Mouse (Mus musculus): ENCODE measurements around the gene Hsd17b7.
"Not testable (repeated sequence)": the region's sequence is repeated elsewhere in the genome, so short reads cannot be mapped to it uniquely, and the experiment has no call there.

Gene Hsd17b7

DNA sequence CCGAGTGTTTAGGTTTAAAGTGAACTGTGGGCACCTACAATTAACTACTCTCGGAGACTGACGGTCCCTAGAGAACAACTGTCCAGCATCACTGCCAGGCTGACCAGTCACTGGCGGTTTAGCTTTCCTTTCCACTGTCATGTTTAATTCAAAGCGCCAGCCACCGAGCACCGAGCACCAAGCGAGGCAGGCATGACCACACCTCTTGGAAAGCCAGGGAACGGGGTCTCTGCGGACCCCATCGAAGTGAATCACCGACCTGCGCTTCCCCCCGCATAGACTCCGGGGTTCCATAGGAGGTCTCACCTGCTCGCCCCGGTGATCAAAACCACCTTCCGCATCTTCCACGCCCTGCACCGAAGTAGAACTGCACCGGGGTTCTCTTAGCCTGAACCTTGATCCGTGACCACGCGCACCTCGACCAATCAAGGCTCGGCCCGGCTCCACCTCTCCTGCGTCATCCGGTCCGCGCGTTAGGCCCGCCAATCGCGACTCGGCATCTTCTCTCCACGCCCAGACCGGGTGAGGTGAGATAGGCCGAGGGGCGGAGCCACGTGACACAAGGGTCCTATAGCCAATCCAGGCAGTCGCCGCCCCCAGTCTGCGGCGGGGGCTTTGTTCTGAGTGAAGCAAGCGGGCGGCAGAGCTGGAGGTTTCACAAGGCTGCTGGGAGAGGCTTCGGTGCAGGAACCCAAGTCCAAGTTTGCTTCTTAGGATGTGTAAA, at the start of gene Hsd17b7:
Hsd17b7 (minus strand) TSS at position 450 of the 724 bp plus-strand sequence.
- DNase-seq, result peak; percentile 98

- no peak for DNase-seq
These were observed 45.7 kb upstream of the Hsd17b7 start for GRCm38 (mm10) chr1:170014784-170015183.

- DNase-seq, result peak; percentile 12
These were observed 41.9 kb upstream of the Hsd17b7 start for GRCm38 (mm10) chr1:170010716-170011505.

DNA sequence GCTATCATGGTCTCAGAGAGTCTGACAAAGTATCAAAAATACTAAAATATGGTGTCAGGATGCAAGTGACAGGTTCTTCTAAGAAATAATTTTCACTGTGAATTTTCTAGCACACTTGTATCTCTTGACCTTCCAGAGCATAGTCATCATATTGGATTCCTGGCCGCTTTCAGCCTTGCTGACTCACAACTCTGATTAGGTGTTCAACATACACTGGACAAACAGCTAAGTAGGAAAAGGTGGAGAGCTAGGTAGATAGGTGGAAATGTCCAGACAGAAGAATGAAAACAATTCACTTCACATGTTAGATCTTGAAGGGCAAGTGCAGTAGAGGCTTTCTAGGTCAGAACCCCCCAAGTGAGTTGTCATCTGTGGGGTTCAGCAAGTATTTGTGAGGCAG, 40.3 kb upstream of the Hsd17b7 start:
- DNase-seq, result no peak

DNA sequence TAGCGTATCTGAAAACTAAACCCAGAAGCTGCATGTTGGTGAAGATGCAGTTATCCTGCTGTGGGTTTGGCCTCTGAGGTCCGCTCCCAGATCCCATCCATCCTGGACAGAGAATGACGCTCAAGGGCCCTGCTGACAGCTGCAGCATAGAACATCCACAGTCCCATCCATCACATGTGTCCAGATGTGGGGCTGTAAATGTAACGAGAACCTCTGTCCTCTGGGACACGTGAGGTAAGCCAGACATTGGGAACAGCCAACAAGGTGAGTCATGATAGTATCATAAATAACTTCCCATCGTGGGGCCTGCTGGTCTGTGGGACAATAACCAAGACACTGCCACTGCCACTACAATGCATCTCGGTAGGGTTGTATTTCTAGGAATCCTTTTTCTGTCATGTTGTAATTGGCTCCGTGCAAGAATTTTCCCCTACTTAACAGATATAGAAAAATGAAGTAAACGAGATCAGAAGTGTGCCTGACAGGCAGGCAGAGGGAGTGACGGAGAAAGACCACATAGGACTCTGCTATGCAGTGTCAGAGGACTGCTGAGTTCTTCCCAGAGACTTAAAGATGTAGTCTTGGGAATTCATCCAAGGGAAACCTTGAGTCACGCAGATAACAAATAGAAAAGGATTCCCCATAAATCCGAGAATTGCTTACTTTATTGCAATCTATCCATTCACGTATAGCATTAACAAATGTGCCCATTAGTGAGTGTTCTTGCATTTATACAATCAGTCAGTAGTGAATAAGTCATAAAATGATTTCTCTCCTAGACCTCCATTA, 39.6 kb upstream of the Hsd17b7 start:
- DNase-seq, result no peak

- DNase-seq, result no peak
These were observed 37.5 kb upstream of the Hsd17b7 start for GRCm38 (mm10) chr1:170006516-170006915.

GRCm38 (mm10) chr1:170005297-170005696, 36.3 kb upstream of the Hsd17b7 start:
- DNase-seq, result no peak

GRCm38 (mm10) chr1:169993901-169994300, 24.9 kb upstream of the Hsd17b7 start:
- DNase-seq, result not testable (repeated sequence)

DNA sequence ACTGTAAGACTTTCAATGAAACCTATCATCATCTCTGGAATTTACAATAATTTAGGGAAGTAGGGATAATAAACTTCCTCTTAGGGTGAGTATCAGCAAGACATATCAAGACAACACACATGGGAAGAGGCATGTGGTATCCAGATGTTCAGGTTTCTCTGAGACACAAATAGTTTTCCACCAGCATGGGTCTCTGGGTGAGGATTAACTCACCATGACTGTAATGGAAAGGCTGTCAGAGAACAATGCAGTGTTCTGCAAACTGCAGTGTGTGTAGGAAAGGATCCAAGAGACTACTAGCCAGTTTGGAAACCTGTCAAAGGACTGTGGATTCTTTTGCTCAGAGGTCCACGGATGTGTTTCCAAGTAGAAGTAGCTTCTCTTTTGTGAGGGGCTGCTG, 17.1 kb upstream of the Hsd17b7 start:
- DNase-seq, result no peak

- DNase-seq, result no peak
These were observed 8.6 kb upstream of the Hsd17b7 start for GRCm38 (mm10) chr1:169977621-169978020.

DNA sequence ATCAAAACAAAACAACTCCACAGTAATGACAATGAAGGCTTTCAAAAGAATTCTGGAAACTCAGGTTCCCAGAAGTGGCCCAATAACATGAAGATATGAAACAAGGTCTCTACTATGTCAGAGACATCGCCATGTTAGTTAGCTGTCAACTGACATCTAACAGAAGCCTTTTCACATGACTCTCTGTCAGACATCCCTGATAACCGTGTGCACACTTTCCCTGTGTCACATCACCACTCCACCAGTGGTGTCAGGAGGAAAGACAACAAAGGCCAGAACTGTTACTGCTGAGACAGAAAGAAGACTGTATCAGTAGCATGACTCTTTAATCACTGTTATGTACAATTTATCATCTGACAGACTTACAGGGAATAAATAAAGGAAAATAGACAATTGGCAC, 3.0 kb upstream of the Hsd17b7 start:
- no peak for DNase-seq

GRCm38 (mm10) chr1:169970936-169971335, 1.9 kb upstream of the Hsd17b7 start:
- DNase-seq, result no peak

DNA sequence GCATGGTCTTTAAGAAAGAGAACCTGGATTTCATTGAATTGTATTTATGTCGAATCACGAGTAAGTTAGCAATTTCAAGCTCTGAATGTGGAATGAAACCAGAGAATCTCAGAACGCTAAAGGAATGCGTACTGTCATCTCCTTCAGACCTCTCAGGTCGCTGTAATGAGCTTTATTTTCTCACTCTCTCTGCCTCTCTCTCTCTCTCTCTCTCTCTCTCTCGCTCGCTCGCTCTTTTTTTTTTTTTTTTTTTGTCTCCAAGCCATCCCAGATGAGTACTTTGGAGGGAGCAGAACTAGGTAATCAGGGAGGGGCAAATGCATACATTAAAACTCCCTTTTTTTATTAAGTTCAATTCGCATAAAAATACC, 460 bp upstream of the Hsd17b7 start:
- DNase-seq, result no peak

DNA sequence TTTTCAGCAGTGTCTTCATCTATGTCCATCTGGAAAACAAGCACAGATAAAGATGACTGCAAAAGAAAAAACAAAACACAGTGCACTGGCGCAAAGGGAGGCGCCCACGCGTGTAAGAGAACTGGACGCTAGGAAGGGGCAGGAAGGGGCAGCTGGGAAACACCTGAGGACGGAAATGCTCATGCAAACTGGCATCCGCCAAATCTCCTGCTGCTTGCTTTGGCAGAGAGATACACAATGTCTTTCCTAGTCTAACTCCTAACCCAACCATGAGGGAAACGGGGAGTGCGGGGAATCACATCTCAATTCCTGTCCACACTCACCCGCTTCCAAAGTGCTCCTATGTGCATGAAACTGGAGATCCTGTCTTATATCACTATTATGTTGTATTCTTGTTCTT, 15.9 kb downstream of the Hsd17b7 start:
- no peak for DNase-seq

DNA sequence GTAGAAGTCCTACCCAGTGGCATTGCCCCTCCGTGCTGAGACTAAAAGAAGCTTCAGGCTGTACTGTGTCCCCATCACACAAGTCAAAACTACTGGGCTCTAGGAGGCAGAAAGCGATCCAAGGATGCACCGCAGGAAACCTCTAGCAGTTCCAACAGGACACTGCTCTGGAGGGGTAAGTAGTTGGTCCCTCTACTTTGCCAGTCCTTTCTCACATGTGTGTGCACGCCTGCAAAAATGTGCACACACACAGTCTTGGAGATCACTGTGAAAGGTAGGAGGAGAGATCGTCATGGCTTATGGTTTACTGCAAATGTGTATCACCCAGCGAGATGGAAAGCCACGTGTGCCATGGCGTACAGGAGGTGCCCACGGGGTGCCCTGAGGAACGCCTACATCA, 16.4 kb downstream of the Hsd17b7 start:
- DNase-seq, result no peak

DNA sequence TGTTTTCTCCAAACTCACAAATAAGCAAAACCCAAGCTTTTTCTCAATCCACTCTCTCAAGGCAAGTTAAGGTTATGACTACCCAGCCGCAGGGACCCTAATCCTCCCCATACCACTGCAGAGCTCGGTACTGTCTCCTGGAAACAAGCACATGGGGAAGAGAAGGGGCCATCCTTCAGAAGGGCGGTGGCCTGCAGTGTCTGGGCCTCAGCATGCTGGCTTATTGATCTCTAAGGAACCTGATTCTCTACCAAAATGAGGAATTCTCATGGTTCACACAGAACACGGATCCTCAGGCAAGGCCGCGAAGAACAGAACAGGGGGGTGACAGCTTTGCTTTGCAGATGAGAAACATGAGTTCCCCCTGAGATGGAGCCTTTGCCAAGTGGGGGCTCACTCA, 17.5 kb downstream of the Hsd17b7 start:
- DNase-seq, result no peak

GRCm38 (mm10) chr1:169950651-169951050, 18.4 kb downstream of the Hsd17b7 start:
- no peak for DNase-seq

DNA sequence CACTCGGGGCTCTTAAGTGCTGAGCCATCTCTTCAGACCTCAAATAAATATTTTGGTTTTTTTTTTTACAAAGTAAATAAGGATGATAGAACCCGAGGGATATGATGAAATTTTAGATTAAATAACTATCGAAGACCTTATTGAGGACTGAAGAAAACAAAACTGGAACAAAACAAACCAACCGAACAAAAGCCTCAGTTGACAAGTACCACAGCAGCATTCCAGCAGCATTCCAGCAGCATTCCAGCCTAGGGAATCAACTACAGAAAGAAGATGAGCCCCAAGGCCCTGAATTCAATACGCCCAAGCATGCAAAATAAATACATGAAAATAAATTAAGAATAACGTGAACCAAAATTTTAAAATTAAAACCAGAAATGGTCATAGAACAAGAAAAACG, 19.1 kb downstream of the Hsd17b7 start:
- DNase-seq, result no peak

GRCm38 (mm10) chr1:169948866-169949265, 20.2 kb downstream of the Hsd17b7 start:
- no peak for DNase-seq

GRCm38 (mm10) chr1:169948280-169948679, 20.8 kb downstream of the Hsd17b7 start:
- DNase-seq, result no peak

GRCm38 (mm10) chr1:169947654-169948053, 21.4 kb downstream of the Hsd17b7 start:
- no peak for DNase-seq

DNA sequence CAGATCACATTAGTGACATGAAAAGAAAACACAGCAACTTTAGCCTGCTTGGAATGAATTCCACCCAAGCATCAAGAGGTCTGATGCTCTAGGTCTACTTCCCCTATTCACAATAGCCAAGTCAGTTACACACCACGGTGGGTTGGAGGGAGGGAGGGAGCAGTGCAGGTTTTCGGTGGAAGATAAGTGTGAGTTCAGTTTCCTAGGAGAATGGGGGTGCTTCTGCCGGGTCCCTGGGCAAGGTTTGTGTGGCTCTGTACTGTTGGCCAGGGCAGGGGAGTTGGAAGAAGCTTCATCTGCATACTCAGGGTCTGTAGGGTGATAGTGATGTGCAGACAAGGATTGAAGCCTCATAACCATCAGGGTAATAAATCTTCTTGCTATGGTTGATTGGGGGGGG, 23.0 kb downstream of the Hsd17b7 start:
- no peak for DNase-seq

- no peak for DNase-seq
These were observed 29.7 kb downstream of the Hsd17b7 start for GRCm38 (mm10) chr1:169939345-169939744.
